Mouse (Mus musculus) hindbrain, embryonic 16.5 days (tissue): ENCODE measurements around the gene 2510039O18Rik. TPM values are rescaled to one million over a fixed set of nuclear protein-coding genes. Genes with fewer than 3 reads are reported as not detected.
A peak's percentile ranks its signal among the peaks of the same experiment; 100 is the strongest.

Experiments
- ATAC-seq: fragments of 200-750 bp; cut with Nextera tagmentation; 2 replicates; pipeline ENCODE4 v1.8.0; 2017; ENCODE audit warnings: moderate TSS enrichment, moderate library complexity
- H3K27ac ChIP-seq: fragments of 300-500 bp; sonication (generic); 2 replicates; pipeline ENCODE4 v1.5.1; 2014; ENCODE audit warnings: low read depth, mild to moderate bottlenecking, control low read depth, low read length, moderate library complexity
- H3K27me3 ChIP-seq: fragments of 300-500 bp; sonication (generic); replicated peaks from 2 replicates; pipeline ENCODE4 v1.6.1; 2014; ENCODE audit warnings: low read length; ENCODE audit not compliant: control insufficient read depth, insufficient read depth
- H3K36me3 ChIP-seq: fragments of 300-500 bp; sonication (generic); 2 replicates; pipeline ENCODE4 v1.6.1; 2014; ENCODE audit warnings: mild to moderate bottlenecking, low read length, moderate library complexity, mixed read lengths; ENCODE audit not compliant: control insufficient read depth, insufficient read depth
- H3K4me1 ChIP-seq: fragments of 300-500 bp; sonication (generic); 2 replicates; pipeline ENCODE4 v1.6.1; 2014; ENCODE audit warnings: low read depth, low read length; ENCODE audit not compliant: control insufficient read depth, insufficient read depth
- H3K4me2 ChIP-seq: fragments of 300-500 bp; sonication (generic); 2 replicates; pipeline ENCODE4 v1.6.1; 2014; ENCODE audit warnings: mild to moderate bottlenecking, low read length, control low read depth, moderate library complexity
- H3K4me3 ChIP-seq: fragments of 300-500 bp; sonication (generic); 2 replicates; pipeline ENCODE4 v1.5.1; 2014; ENCODE audit warnings: mild to moderate bottlenecking, low read length, control low read depth, moderate library complexity
- H3K9ac ChIP-seq: fragments of 300-500 bp; sonication (generic); 2 replicates; pipeline ENCODE4 v1.6.1; 2014; ENCODE audit warnings: low read depth, mild to moderate bottlenecking, control low read depth, low read length, moderate library complexity
- H3K9me3 ChIP-seq: fragments of 300-500 bp; sonication (generic); 2 replicates; pipeline ENCODE4 v1.6.1; 2014; ENCODE audit warnings: mild to moderate bottlenecking, low read length, moderate library complexity; ENCODE audit not compliant: control insufficient read depth
- WGBS: fragments of 180-500 bp; shearing (Covaris S2); extraction: QIAGEN DNeasy Blood & Tissue Kit; methylation state at CpG from one replicate; pipeline ENCODE4 v1.1.7; 2014; 5-methylcytosine and 5-hydroxymethylcytosine counted together
- polyA plus RNA-seq: library from polyadenylated mRNA; unstranded; fragments of >200 nt; fragmentation: Nextera tagmentation; extraction: Ambion mirVana; gene quantifications from 2 replicates; pipeline ENCODE4 v1.2.1, GENCODE M21; 2015

Gene 2510039O18Rik
- 8.0 and 10.6 TPM in 2 replicates for polyA plus RNA-seq

GRCm38 (mm10) chr4:147940576-147941044, at the start of gene 2510039O18Rik:
2510039O18Rik (plus strand) TSS chr4:147940895.
- peak within 1 kb of the TSS; percentile 93 for H3K9ac ChIP-seq
- H3K27me3 ChIP-seq: no peaks in the 10 kb centered on the region; the same call in 1 of the 2 replicates
- peak within 1 kb of the TSS; percentile 80 for H3K27ac ChIP-seq
- H3K36me3 ChIP-seq: peaks cover 11% of the 10 kb centered on the region
- peak; percentile 64 for ATAC-seq
- no peaks in the 10 kb centered on the region for H3K9me3 ChIP-seq
- H3K4me1 ChIP-seq: peaks cover 29% of the 10 kb centered on the region
- H3K4me3 ChIP-seq: peak within 1 kb of the TSS; percentile 98
- WGBS: under 1% methylated on average over 31 of the region's 35 CpGs
- H3K4me2 ChIP-seq: peak within 1 kb of the TSS; percentile 99

- Histone ChIP-seq H3K4me2 (no peak overlapping the region), H3K36me3 (peaks cover 29% of the 10 kb centered on the region), H3K9me3 (no peaks in the 10 kb centered on the region), H3K27me3 (no peaks in the 10 kb centered on the region), H3K9ac (no peak overlapping the region), H3K27ac (no peak overlapping the region), H3K4me1 (no peaks in the 10 kb centered on the region; the same call in 1 of the 2 replicates), H3K4me3 (no peak overlapping the region)
- 0 out of 2 replicates have a peak, but pooled peaks have one; percentile 32 for ATAC-seq
- 88% methylated on average over 4 of the region's 4 CpGs for WGBS
These were observed 44.8 kb upstream of the 2510039O18Rik start for GRCm38 (mm10) chr4:147895815-147896330.

- 0 out of 2 replicates have a peak, but pooled peaks have one; percentile 2 for ATAC-seq
- 69% methylated on average over 1 of the region's 1 CpGs for WGBS
- no peak overlapping the region for H3K9ac ChIP-seq
- no peaks in the 10 kb centered on the region for H3K27me3 ChIP-seq
- no peaks in the 10 kb centered on the region for H3K9me3 ChIP-seq
- H3K4me2 ChIP-seq: no peak overlapping the region
- no peaks in the 10 kb centered on the region; the same call in 1 of the 2 replicates for H3K4me1 ChIP-seq
- H3K4me3 ChIP-seq: no peak overlapping the region
- peaks cover 29% of the 10 kb centered on the region for H3K36me3 ChIP-seq
- H3K27ac ChIP-seq: no peak overlapping the region
These were observed 44.3 kb upstream of the 2510039O18Rik start for GRCm38 (mm10) chr4:147896411-147896810.

DNA sequence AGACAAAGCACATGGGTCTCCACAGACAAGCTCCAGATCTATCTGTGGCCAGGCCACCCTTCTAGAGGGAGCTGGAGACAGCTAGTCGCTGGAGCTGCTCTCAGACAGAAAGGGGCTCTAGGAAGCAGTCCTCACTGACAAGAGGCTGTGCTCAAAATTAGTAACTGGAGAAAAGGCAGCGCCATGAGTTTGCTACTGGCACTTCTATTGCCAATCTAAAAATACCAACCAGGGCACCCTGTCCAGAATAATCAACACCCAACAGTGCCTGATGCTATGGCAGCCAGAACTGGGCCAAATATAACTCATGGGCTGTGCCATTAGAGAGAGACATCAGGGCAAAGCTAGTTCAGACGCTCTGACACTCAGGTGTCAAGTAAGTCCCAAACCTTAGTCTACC, 43.3 kb upstream of the 2510039O18Rik start:
- Histone ChIP-seq H3K27ac (no peak overlapping the region), H3K9me3 (no peaks in the 10 kb centered on the region), H3K36me3 (peaks cover 29% of the 10 kb centered on the region), H3K4me1 (no peaks in the 10 kb centered on the region; the same call in 1 of the 2 replicates), H3K9ac (no peak overlapping the region), H3K4me2 (no peak overlapping the region), H3K27me3 (no peaks in the 10 kb centered on the region), H3K4me3 (no peak overlapping the region)
- WGBS: 92% methylated on average over 3 of the region's 3 CpGs
- ATAC-seq: no peak

DNA sequence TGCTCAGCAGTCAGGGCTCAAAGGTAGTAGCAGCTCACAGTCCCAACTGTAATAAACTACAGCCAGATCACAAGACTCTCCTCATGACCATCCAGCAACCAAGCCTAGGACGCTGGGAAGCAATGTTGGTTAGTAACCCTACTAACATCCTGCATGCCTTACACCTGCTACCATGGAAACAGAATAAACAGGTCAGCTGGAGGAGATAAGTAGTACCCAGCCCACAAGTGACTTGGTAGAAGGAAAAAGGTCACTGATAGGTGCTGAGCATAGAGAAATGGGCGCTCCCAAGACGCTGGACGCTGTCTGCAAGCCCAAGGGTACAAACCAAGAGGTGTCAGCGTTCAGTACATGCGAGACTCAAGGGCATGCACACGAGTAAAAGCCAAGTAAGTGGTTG, 40.2 kb upstream of the 2510039O18Rik start:
- Histone ChIP-seq H3K9me3 (no peaks in the 10 kb centered on the region), H3K9ac (no peak overlapping the region), H3K27me3 (no peaks in the 10 kb centered on the region), H3K4me3 (no peak overlapping the region), H3K4me2 (no peak overlapping the region), H3K4me1 (peaks cover 7% of the 10 kb centered on the region), H3K36me3 (peaks cover 26% of the 10 kb centered on the region), H3K27ac (no peak overlapping the region)
- ATAC-seq: no peak
- 91% methylated on average over 7 of the region's 7 CpGs for WGBS

DNA sequence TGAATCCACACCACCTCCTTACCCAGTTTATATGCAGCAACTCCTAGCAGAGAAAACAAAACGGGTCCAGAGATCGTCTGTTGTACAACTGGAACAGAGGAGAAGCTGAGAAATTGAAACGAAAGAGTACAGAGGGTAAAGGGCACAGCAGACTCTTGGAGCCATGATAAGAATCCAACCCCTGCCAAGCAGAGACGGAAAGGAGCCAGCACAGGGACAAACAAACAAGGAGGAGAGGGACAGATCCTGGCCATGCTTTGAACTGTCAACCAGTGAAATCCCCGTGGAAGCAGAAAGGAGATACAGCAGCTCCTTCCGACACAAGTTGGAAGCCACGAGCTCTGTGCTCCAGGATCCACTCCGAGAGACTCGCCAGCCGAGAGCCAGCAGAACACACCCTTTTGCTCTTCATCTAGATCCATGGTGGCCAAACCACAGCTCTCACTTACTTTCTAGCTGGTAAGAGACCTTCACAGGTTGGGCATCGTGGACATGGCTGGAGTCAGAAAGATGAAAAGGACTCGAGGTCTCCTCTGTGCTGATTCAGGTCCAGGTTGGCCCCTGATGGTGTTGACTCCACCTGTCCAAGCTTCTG, 37.7 kb upstream of the 2510039O18Rik start:
- no peak overlapping the region for H3K4me2 ChIP-seq
- no peak overlapping the region for H3K4me3 ChIP-seq
- peaks cover 8% of the 10 kb centered on the region for H3K36me3 ChIP-seq
- H3K9me3 ChIP-seq: no peaks in the 10 kb centered on the region
- WGBS: 94% methylated on average over 12 of the region's 12 CpGs
- H3K27me3 ChIP-seq: no peaks in the 10 kb centered on the region
- no peak overlapping the region for H3K27ac ChIP-seq
- ATAC-seq: no peak
- peaks cover 7% of the 10 kb centered on the region for H3K4me1 ChIP-seq
- no peak overlapping the region for H3K9ac ChIP-seq

DNA sequence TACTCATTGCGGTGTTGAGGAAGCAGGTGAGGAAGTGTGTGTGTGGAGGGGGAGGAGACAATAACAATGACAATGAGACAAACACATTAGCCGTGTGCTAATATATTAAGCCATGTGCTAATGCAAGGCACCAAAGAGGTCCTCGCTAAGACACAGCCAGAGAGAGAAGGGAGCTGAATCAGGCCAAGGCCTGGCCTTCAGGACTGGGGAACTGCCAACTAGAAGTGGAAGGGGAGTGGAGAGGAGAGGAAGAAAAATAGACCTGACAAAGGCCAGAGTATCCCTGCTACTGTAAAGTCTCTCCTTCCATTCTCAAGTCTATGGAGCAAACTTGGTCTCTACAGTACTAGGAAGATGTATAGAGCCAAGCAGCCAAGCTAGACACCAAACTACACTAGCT, 37.1 kb upstream of the 2510039O18Rik start:
- peak overlapping the region; percentile 90 for H3K9ac ChIP-seq
- no peak overlapping the region for H3K27ac ChIP-seq
- WGBS: 78% methylated on average over 3 of the region's 3 CpGs
- ATAC-seq: no peak
- H3K4me2 ChIP-seq: peak overlapping the region; percentile 69
- no peaks in the 10 kb centered on the region for H3K27me3 ChIP-seq
- peaks cover 4% of the 10 kb centered on the region for H3K36me3 ChIP-seq
- no peaks in the 10 kb centered on the region for H3K9me3 ChIP-seq
- H3K4me3 ChIP-seq: peak overlapping the region; percentile 85
- peaks cover 7% of the 10 kb centered on the region for H3K4me1 ChIP-seq

DNA sequence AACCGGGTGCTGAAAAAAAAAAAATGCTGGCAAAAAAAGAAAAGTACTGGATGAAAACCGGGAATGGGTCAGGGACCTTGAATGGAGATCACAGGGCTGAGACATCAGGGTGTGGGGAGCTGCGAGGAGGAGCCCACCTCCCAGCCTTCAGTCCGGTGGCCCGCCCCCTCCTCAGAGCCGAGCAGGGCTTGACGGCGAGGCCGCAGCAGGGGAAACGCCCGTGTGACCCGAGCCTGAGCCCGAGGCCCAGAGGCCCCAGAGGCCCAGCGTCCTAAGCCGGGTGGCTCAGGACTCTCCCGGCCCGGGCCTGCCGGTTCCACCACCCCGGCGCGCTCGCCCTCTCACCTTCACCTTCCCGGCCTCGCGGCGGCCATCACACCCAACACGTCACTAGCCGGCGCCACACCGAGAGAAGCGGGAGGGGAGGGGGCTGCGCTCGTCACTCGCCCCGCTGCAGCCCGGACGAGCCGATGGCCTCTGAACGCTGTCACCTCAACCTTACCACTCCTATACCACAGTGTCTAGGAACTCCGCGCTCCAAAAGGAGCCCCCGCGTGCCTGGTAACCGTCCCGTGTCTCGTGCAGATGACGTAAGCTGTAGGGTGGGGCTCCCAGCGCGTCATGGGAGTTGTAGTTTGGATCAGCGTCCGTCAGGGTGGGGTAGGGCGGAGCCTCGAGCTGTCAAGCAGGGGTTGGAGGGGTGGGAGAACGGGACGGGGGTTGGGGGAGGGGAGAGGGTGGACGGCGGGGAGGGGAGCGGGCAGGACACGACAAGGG, 36.2 kb upstream of the 2510039O18Rik start, which contains the start of gene Mfn2:
Gene Mfn2 (minus strand): TSS at position 392 of the 777 bp plus-strand sequence.
- Histone ChIP-seq H3K4me1 (peaks cover 7% of the 10 kb centered on the region), H3K4me2 (peak within 1 kb of the TSS; percentile 69), H3K36me3 (peaks cover 2% of the 10 kb centered on the region), H3K27ac (peak within 1 kb of the TSS; percentile 91), H3K9ac (peak within 1 kb of the TSS; percentile 90), H3K9me3 (no peaks in the 10 kb centered on the region), H3K27me3 (no peaks in the 10 kb centered on the region), H3K4me3 (peak within 1 kb of the TSS; percentile 85)
- WGBS: under 1% methylated on average over 56 of the region's 59 CpGs
- ATAC-seq: peak; percentile 93
